Mouse (Mus musculus) cortical plate, adult 2 months (tissue): ENCODE results near the gene Ccdc107.

Source experiments
- CTCF ChIP-seq: fragments of 200-500 bp; IDR thresholded peaks from 2 replicates; pipeline ENCODE4 v1.5.1; 2011; ENCODE audit warnings: mild to moderate bottlenecking, control low read depth, low read length; ENCODE audit not compliant: insufficient read depth; ENCODE audit errors: extremely low read depth
- POLR2A ChIP-seq: fragments of 200-500 bp; IDR thresholded peaks from 2 replicates; pipeline ENCODE4 v1.6.1; 2011; ENCODE audit warnings: mild to moderate bottlenecking, low read length, control low read depth; ENCODE audit not compliant: insufficient read depth; ENCODE audit errors: extremely low read depth

- TF ChIP-seq CTCF (no peak), POLR2A (no peak)
Observed at GRCm38 (mm10) chr4:43456470-43456869, 36.2 kb upstream of the Ccdc107 start.
